Mouse (Mus musculus): ENCODE measurements at regions not wholly inside any gene's neighbourhood (a gene's known extent, or its start where the extent isn't known, plus 50 kb on each side); places are given as distances from the start of the nearest gene placed in this dataset.

GRCm38 (mm10) chr17:88191930-88192807 is 127.1 kb upstream of the Fbxo11 start:
- TF ChIP-seq CTCF (IDR thresholded peaks at IDR 0.05; ENCODE audit: extremely low read depth, insufficient read length, insufficient replicate concordance, low read depth, low read length), result no peak
- TF ChIP-seq POLR2A (IDR thresholded peaks at IDR 0.05; ENCODE audit: low read depth, low read length), result no peak

All from small intestine, adult 2 months (tissue).